Mouse (Mus musculus) layer of hippocampus, adult 9-10 months (tissue): ENCODE data around the gene Tm7sf2.

Experiments used
- DNase-seq: peaks from one replicate; pipeline ENCODE4 v3.0.0; 2022; ENCODE audit warnings: low spot score

Gene Tm7sf2

GRCm38 (mm10) chr19:6067724-6068415, at the start of gene Tm7sf2:
TSS of gene Tm7sf2 (minus strand) at chr19:6068373.
- peak; percentile 63 for DNase-seq

GRCm38 (mm10) chr19:6117346-6117985, 49.3 kb upstream of the Tm7sf2 start:
- DNase-seq: no peak

- DNase-seq: no peak
Measured at GRCm38 (mm10) chr19:6116113-6116850, 48.1 kb upstream of the Tm7sf2 start.

- no peak for DNase-seq
Measured at GRCm38 (mm10) chr19:6113116-6113515, 44.9 kb upstream of the Tm7sf2 start.

- DNase-seq: no peak
Measured at GRCm38 (mm10) chr19:6105586-6105985, 37.4 kb upstream of the Tm7sf2 start, which contains the start of gene Naaladl1. TSS of gene Naaladl1 (plus strand) at chr19:6105782.

GRCm38 (mm10) chr19:6104476-6104875, 36.3 kb upstream of the Tm7sf2 start:
- no peak for DNase-seq

- DNase-seq: no peak
Measured at GRCm38 (mm10) chr19:6102169-6102853, 34.1 kb upstream of the Tm7sf2 start.

GRCm38 (mm10) chr19:6101186-6101585, 33.0 kb upstream of the Tm7sf2 start:
- no peak for DNase-seq

- no peak for DNase-seq
Measured at GRCm38 (mm10) chr19:6097847-6098246, 29.7 kb upstream of the Tm7sf2 start.

- DNase-seq: no peak
Measured at GRCm38 (mm10) chr19:6094119-6094518, 25.9 kb upstream of the Tm7sf2 start, which contains the start of gene AC131692.1. TSS of gene AC131692.1 (plus strand) at chr19:6094419.

GRCm38 (mm10) chr19:6088841-6089240, 20.7 kb upstream of the Tm7sf2 start:
- no peak for DNase-seq

- no peak for DNase-seq
Measured at GRCm38 (mm10) chr19:6085417-6085879, 17.3 kb upstream of the Tm7sf2 start.

- DNase-seq: peak; percentile 94
Measured at GRCm38 (mm10) chr19:6084478-6085248, 16.5 kb upstream of the Tm7sf2 start, which contains the start of the genes Zfpl1 and Cdca5. TSS of gene Zfpl1 (minus strand) at chr19:6084956. TSS of gene Cdca5 (plus strand) at chr19:6084983.

- DNase-seq: no peak
Measured at GRCm38 (mm10) chr19:6082156-6082555, 14.0 kb upstream of the Tm7sf2 start, which contains the start of gene Gm28374. TSS of gene Gm28374 (minus strand) at chr19:6082256.

GRCm38 (mm10) chr19:6079983-6080480, 11.9 kb upstream of the Tm7sf2 start, which contains the start of gene Tmem262:
TSS of gene Tmem262 (plus strand) at chr19:6080033.
- DNase-seq: no peak

- peak; percentile 82 for DNase-seq
Measured at GRCm38 (mm10) chr19:6076564-6077393, 8.6 kb upstream of the Tm7sf2 start, which contains the start of gene Vps51. TSS of gene Vps51 (minus strand) at chr19:6077231.

GRCm38 (mm10) chr19:6073889-6074288, 5.7 kb upstream of the Tm7sf2 start:
- DNase-seq: no peak

GRCm38 (mm10) chr19:6071261-6071660, 3.1 kb upstream of the Tm7sf2 start:
- no peak for DNase-seq

GRCm38 (mm10) chr19:6070571-6071250, 2.5 kb upstream of the Tm7sf2 start:
- DNase-seq: no peak
